Mouse (Mus musculus): ENCODE measurements around the gene Adamts2. TPM values are rescaled to one million over a fixed set of nuclear protein-coding genes. Genes with fewer than 3 reads are reported as not detected.
A peak's percentile ranks its signal among the peaks of the same experiment; 100 is the strongest.

Adamts2 gene
- polyA plus RNA-seq, 1 experiment, result 10.6 TPM

DNA sequence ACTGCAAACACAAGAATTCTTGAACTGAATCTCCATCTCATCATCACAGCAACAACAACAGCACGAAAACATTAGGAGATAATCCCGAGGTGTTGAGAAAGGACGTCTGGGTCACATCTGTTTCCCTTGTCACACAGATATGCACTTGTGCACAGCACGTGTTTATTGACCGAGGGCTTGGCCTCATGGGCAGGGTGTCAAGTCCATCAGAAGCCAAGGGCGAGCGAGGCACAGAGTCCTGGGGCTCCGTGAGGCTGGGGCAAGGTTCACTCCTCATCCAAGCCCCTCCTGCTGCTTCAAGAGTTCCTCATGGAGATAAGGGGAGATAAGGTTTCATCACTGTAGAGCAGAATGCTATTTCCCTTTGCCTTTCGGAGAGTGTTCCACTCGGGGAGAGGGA, 137.6 kb downstream of the Adamts2 start:
- Histone ChIP-seq H3K4me1 (ENCODE audit: control insufficient read depth, insufficient read depth, low read length) (peaks cover 1% of the 10 kb centered on the region; the same call in 1 of the 2 replicates), H3K4me3 (ENCODE audit: insufficient read depth, low read length) (no peak overlapping the region), H3K27ac (ENCODE audit: insufficient read depth, low read length) (no peak overlapping the region)

DNA sequence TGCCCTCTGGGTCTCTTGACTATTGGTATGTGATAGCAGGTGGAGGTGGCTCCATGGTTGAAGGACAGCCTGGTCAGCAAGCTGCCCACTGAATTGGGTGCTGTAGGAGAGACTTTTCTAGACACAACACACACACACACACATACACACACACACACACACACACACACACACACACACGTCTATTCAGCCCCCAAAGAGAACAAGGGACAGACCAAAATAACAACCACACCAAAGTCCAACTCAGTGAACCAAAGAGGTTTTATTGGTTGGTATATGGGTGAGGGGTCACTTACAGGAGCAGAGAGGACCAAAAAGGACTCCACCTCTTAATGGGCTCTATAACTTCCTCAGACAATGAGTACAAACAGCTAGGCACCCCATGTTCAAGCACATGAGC, 140.3 kb downstream of the Adamts2 start:
- H3K4me1 ChIP-seq (ENCODE audit: control insufficient read depth, insufficient read depth, low read length), result peaks cover 4% of the 10 kb centered on the region; the same call in 1 of the 2 replicates
- no peak overlapping the region for H3K27ac ChIP-seq (ENCODE audit: insufficient read depth, low read length)
- TF ChIP-seq CTCF (IDR thresholded peaks at IDR 0.05; ENCODE audit: extremely low read depth, insufficient read depth, low read length) (no peak), POLR2A (IDR thresholded peaks at IDR 0.05; ENCODE audit: extremely low read depth, insufficient read depth, low read length) (no peak)
- H3K4me3 ChIP-seq (ENCODE audit: insufficient read depth, low read length), result no peak overlapping the region

More for the DNA sequence above, 137.6 kb downstream of the Adamts2 start:
- TF ChIP-seq CTCF (IDR thresholded peaks at IDR 0.05; ENCODE audit: extremely low read depth, insufficient read depth, low read length) (no peak), POLR2A (IDR thresholded peaks at IDR 0.05; ENCODE audit: extremely low read depth, insufficient read depth, low read length) (no peak)

DNA sequence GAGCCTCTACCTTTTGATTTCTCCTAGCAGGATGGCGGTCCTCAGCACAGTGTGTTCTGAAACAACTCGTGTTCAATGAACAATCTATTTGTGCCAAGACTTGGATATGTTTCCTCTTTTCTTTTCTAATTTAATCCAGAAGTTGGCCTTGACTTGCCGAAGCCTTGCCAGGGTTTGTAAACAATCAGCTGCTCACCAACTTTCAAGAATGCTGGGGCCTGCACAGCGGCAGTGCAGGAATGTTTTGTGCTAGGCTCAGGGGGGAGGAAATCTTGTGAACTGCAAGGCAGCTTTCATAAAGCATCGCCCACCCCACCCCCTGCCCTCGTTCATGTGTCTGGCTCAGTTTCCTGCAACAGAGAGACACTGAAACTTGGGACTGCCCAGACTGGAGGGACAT, 143.1 kb downstream of the Adamts2 start:
- TF ChIP-seq CTCF (IDR thresholded peaks at IDR 0.05; ENCODE audit: extremely low read depth, insufficient read depth, low read length) (no peak), POLR2A (IDR thresholded peaks at IDR 0.05; ENCODE audit: extremely low read depth, insufficient read depth, low read length) (no peak)
- Histone ChIP-seq H3K4me3 (ENCODE audit: insufficient read depth, low read length) (no peak overlapping the region), H3K27ac (ENCODE audit: insufficient read depth, low read length) (no peak overlapping the region), H3K4me1 (ENCODE audit: control insufficient read depth, insufficient read depth, low read length) (peaks cover 4% of the 10 kb centered on the region; the same call in 1 of the 2 replicates)

DNA sequence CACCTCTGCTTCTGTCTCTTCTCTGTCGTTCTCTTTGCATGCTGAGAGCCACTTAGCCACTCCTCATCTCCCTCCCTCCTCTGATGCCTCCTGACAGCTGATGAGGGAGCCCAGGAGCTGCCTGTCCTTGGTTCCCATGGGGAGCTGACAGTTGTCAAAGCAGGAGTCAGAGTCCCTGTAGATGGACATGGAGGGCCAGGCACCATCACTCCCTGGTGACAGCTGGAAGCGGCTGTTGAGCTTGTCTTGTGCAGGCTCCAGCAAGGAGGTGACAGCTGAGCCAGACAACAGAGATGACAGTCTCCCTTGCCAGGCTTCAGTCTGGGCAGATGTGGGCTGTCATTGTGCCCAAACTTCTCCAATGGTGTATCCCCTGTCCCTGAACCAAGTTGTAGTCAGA, 144.6 kb downstream of the Adamts2 start:
- H3K4me3 ChIP-seq (ENCODE audit: insufficient read depth, low read length), result no peak overlapping the region
- no peak overlapping the region for H3K27ac ChIP-seq (ENCODE audit: insufficient read depth, low read length)
- H3K4me1 ChIP-seq (ENCODE audit: control insufficient read depth, insufficient read depth, low read length), result peaks cover 4% of the 10 kb centered on the region; the same call in 1 of the 2 replicates
- TF ChIP-seq POLR2A (IDR thresholded peaks at IDR 0.05; ENCODE audit: extremely low read depth, insufficient read depth, low read length), result no peak
- no peak for TF ChIP-seq CTCF (IDR thresholded peaks at IDR 0.05; ENCODE audit: extremely low read depth, insufficient read depth, low read length)

DNA sequence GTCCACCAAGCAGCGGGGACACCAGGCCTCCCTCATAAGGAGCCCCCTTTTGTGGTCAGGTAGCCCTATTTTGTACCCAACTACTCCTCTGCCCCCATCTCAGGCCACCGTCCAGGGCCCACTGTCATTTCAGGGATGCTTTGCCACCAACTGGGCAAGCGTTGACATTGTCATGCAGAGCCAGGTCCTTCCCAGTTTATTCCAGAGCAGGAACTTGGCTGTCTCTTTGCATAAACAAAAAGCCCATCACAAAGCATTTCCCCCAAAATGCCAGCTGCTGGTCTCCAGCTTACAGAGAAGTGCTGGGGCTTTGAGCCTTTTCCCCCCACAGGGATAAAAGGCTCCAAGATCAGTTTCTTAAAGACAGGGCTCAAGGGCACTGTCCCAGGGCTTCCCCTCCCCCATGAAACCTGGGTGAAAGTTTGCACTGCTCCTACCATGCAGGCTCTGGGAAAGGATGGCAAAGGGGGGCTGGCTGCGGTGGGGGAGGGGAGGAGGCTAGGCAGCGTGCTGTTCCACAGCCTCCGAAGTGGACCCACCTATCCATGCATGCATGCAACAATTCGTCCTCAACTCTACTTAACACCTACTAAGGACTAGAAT, 149.2 kb downstream of the Adamts2 start:
- TF ChIP-seq POLR2A (IDR thresholded peaks at IDR 0.05; ENCODE audit: extremely low read depth, insufficient read depth, low read length) (no peak), CTCF (IDR thresholded peaks at IDR 0.05; ENCODE audit: extremely low read depth, insufficient read depth, low read length) (no peak)
- no peak overlapping the region for H3K27ac ChIP-seq (ENCODE audit: insufficient read depth, low read length)
- no peaks in the 10 kb centered on the region for H3K4me1 ChIP-seq (ENCODE audit: control insufficient read depth, insufficient read depth, low read length)
- no peak overlapping the region for H3K4me3 ChIP-seq (ENCODE audit: insufficient read depth, low read length)

DNA sequence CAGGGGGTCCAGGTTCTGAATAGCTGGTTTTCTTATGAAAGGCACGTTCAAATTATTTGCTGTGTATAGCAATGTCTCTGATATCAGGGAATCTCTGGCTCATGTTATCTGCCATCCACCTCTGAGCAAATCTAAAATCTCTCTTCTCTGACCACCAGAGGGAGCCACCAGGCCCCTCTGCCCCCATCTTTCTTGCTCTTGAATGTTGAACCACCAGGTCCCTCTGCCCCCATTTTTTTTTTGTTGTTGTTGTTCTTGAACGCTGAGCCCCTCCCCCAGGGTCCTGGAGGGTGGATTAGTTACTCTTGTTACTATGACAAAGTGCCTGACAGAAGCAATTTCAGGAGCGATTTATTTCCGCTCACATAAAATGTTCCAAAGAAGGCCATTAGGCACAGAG, 155.9 kb downstream of the Adamts2 start:
- no peaks in the 10 kb centered on the region for H3K4me1 ChIP-seq (ENCODE audit: control insufficient read depth, insufficient read depth, low read length)
- peak; percentile 22; the same call in 1 of the 2 replicates for TF ChIP-seq CTCF (IDR thresholded peaks at IDR 0.05; ENCODE audit: extremely low read depth, insufficient read depth, low read length)
- TF ChIP-seq POLR2A (IDR thresholded peaks at IDR 0.05; ENCODE audit: extremely low read depth, insufficient read depth, low read length), result no peak
- H3K27ac ChIP-seq (ENCODE audit: insufficient read depth, low read length), result no peak overlapping the region

DNA sequence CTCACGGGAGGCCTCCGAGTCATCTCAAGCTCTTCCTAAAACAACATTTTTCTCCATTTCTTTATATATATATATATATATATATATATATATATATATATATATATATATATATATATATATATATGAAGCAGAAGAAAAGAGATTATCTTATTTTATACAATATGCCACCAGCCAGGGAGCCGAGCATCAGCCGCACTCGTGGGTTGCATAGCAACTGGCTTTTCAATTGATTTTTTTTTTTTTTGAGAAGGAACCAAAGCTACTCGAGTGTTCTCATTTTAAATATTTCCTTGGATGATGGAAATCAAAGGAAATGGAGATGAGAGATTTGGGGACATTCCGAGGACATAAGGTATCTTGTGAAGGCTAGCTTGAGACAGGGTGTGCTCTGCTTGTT, 164.6 kb downstream of the Adamts2 start:
- Histone ChIP-seq H3K4me3 (ENCODE audit: insufficient read depth, low read length) (no peak overlapping the region), H3K4me1 (ENCODE audit: control insufficient read depth, insufficient read depth, low read length) (no peaks in the 10 kb centered on the region), H3K27ac (ENCODE audit: insufficient read depth, low read length) (no peak overlapping the region)
- no peak for TF ChIP-seq CTCF (IDR thresholded peaks at IDR 0.05; ENCODE audit: extremely low read depth, insufficient read depth, low read length)
- no peak for TF ChIP-seq POLR2A (IDR thresholded peaks at IDR 0.05; ENCODE audit: extremely low read depth, insufficient read depth, low read length)

More for the DNA sequence above, 155.9 kb downstream of the Adamts2 start:
- no peak overlapping the region for H3K4me3 ChIP-seq (ENCODE audit: insufficient read depth, low read length)

DNA sequence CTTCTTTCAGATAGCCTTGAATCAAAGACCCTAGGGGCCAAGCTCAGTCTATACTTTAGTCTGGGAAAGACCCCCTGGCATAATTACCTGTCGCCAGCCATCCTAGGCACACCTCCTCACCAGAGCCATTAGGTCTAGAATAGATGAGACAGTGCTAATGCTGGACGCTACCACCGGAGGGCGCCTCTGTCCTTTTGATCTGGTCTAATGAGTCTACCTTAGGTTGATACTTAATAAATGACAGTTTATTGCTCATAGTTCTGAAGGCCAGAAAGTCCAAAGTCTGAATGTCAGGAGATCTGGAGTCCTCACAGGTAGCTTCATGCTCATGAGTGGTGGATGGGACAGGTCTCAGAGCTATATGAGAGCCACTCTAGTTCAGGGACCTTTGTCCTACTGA, 165.2 kb downstream of the Adamts2 start:
- H3K4me3 ChIP-seq (ENCODE audit: insufficient read depth, low read length), result no peak overlapping the region
- no peak for TF ChIP-seq POLR2A (IDR thresholded peaks at IDR 0.05; ENCODE audit: extremely low read depth, insufficient read depth, low read length)
- TF ChIP-seq CTCF (IDR thresholded peaks at IDR 0.05; ENCODE audit: extremely low read depth, insufficient read depth, low read length), result peak; percentile 52
- H3K4me1 ChIP-seq (ENCODE audit: control insufficient read depth, insufficient read depth, low read length), result no peaks in the 10 kb centered on the region
- H3K27ac ChIP-seq (ENCODE audit: insufficient read depth, low read length), result no peak overlapping the region

DNA sequence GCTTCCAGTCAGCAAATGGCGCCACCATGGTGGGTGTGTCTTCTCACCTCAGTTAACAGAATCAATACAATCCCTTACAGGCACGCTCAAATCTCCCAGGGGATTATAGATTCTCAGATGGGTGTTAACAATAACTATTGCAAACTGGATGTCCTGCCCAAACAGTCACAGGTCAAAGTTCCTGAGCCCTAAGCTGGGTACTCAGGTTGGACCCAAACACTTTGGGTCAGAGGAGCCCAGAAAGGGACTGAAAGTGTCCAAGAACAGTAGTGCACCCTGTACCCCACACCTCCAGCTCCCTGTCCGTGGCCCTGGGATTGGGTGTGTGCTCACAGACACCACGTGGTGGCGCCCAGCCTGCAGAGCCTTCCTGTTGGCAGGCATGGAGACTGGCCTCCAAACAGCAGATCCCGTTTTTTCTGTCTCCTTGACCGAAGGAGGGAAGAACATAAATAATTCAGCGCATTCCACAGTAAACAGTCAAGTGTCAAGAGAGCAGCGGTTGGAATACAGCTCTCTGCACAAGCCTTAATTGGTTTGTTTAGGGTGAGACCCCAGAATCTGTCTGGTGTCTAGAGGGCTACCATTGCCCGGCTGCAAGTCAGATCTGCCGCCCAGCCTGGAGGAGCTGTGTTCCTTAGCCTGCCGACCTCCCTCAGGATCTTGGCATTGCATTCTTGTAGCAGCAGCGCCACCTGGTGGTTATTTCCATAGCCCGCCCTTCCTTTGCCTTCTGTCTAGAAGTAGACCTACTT, 167.3 kb downstream of the Adamts2 start:
- H3K27ac ChIP-seq (ENCODE audit: insufficient read depth, low read length), result no peak overlapping the region
- TF ChIP-seq POLR2A (IDR thresholded peaks at IDR 0.05; ENCODE audit: extremely low read depth, insufficient read depth, low read length), result no peak
- TF ChIP-seq CTCF (IDR thresholded peaks at IDR 0.05; ENCODE audit: extremely low read depth, insufficient read depth, low read length), result peak; percentile 92
- no peaks in the 10 kb centered on the region for H3K4me1 ChIP-seq (ENCODE audit: control insufficient read depth, insufficient read depth, low read length)
- no peak overlapping the region for H3K4me3 ChIP-seq (ENCODE audit: insufficient read depth, low read length)

DNA sequence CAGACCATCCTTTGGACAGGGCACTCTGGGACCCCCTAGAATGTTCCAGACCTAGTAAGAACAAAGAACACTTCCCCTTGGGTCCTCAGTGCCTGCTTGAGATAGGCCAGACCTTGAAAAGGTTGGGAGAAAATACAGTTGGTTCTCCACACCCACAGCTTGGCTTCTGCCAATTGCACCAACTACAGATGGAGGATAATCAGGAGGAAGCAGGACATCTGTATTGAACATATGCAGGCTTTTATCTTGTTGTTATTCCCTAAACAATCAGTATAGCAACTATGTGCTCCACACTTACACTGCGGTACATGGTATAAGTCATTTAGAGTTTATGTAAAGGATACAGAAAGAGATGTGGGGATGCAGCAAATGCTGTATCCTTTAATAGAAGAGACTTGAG, 169.1 kb downstream of the Adamts2 start:
- H3K4me3 ChIP-seq (ENCODE audit: insufficient read depth, low read length), result no peak overlapping the region
- H3K27ac ChIP-seq (ENCODE audit: insufficient read depth, low read length), result no peak overlapping the region
- TF ChIP-seq CTCF (IDR thresholded peaks at IDR 0.05; ENCODE audit: extremely low read depth, insufficient read depth, low read length) (no peak), POLR2A (IDR thresholded peaks at IDR 0.05; ENCODE audit: extremely low read depth, insufficient read depth, low read length) (no peak)
- no peaks in the 10 kb centered on the region for H3K4me1 ChIP-seq (ENCODE audit: control insufficient read depth, insufficient read depth, low read length)

Data from cortical plate, adult 2 months (tissue).